Mouse (Mus musculus) G1E (cell line): ENCODE results near the gene Tnfsf14.

Experiments used
- CTCF ChIP-seq: IDR thresholded peaks from 2 replicates; pipeline ENCODE4 v1.5.1; 2012; ENCODE audit warnings: low read depth, low read length, inconsistent platforms, mixed read lengths
- GATA2 ChIP-seq: IDR thresholded peaks from 2 replicates; pipeline ENCODE4 v1.6.1; 2012; ENCODE audit warnings: low read depth, low read length, inconsistent platforms, borderline replicate concordance
- TAL1 ChIP-seq: conservative IDR thresholded peaks from 2 replicates; pipeline ENCODE4 v1.6.1; 2012; ENCODE audit warnings: low read depth, low read length, inconsistent platforms, mixed read lengths

- TF ChIP-seq CTCF (no peak), TAL1 (no peak), GATA2 (no peak)
Observed at GRCm38 (mm10) chr17:57188510-57189192, 5.3 kb downstream of the Tnfsf14 start.
